Mouse (Mus musculus) CD4-positive naive resting alpha-beta T cell, adult 57 days (primary cell): Measurements from ENCODE around the gene Esp24. TPM values are rescaled to one million over a fixed set of nuclear protein-coding genes. Genes with fewer than 3 reads are reported as not detected.

Experiments
- total RNA-seq: library from RNA; stranded (reverse); gene quantifications from one replicate; pipeline ENCODE4 v1.2.4, GENCODE M21; 2023

Esp24 gene
- not detected for total RNA-seq

DNA sequence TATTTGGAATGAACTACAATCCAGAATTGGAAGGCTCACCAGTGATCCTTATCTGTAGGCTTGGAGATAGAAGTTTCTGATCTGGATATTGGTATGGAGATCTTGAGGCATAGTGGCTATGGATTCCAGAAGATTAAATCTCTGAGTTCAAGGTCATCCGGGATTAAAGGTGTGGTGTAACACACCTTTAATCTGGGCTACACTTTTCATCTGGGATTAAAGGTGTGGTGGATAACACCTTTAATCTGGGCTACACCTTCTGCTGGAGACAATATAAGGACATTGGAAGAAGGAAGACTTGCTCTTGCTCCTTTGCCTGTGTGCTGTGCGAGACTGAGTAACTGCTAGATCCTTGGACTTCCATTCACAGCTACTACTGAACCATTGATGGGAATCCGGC, at the start of gene Esp24:
Esp24 (plus strand) TSS at position 301 of the 400 bp plus-strand sequence.

DNA sequence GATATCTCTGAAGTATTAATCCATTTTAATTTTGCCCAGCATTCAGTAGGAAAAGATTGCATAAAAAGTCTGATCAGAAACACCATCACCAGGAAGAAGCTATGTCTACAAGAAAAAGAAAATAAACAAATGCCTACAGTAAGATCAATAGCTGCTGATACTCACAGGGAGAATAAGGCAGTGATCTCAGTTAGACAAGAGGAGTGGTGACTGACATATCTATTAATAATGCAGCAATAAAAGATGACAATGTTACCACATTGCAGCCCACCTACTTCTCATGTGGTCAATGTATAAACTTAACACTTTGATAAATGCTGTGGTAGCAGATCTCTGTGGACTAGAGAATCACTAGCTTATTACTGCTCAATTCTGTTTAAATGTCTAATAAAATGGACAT, 6.7 kb downstream of the Esp24 start, which contains the start of gene Gm21903:
Gm21903 (minus strand) TSS at position 101 of the 400 bp plus-strand sequence.

DNA sequence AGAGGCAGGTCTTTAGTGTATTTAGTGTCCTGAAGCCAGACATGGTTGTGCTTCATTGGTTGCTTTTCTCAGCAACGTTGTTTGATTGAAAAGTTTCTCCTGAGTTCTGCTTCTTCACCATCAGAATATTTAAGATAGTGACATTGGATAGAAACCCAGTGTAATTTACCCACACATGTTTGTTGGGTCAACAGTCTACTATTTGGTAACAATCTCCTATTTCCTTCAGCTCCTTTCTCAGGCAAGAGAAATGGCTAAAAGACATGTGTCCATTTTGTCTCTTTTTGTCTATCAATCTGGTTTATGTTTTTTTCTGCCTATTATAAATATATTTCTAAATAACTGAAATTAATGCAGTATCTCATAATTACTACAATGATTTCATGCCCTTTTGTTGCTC, 40.4 kb downstream of the Esp24 start, which contains the start of gene Esp23:
Esp23 (minus strand) TSS at position 101 of the 400 bp plus-strand sequence.

Other genes starting within 250 kb of the Esp24 start
- not detected for gene Gm21903, start 6.6 kb downstream of the Esp24 start, total RNA-seq
- not detected for gene Esp23, start 40.3 kb downstream of the Esp24 start, total RNA-seq
- gene Esp22, start 58.6 kb downstream of the Esp24 start, total RNA-seq, result not detected